Mouse (Mus musculus): Measurements from ENCODE around the gene Lama2.
A peak's percentile ranks its signal among the peaks of the same experiment; 100 is the strongest.

Gene Lama2

DNA sequence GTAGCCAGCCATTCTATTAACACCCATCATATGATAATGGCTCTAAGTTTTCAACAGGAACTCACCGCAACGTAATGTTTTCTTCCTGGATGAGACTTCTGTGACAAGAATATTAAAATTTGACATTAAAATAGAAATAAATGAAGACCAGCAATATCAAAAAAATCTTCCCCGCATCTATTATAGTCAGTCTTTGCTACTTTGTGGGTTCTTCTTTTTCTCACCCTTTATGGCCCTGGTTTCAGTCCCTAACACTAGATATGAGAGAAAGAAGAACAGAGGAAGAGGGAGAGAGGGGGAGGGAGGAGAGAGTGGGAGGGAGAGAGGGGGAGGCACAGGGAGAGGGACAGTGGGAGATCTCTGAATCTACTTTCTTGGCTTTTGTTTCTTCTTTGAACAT lies at the start of gene Lama2:
Lama2 (minus strand) TSS at position 101 of the 400 bp plus-strand sequence.
- no peak for DNase-seq (ENCODE audit: low read depth, low spot score)

DNA sequence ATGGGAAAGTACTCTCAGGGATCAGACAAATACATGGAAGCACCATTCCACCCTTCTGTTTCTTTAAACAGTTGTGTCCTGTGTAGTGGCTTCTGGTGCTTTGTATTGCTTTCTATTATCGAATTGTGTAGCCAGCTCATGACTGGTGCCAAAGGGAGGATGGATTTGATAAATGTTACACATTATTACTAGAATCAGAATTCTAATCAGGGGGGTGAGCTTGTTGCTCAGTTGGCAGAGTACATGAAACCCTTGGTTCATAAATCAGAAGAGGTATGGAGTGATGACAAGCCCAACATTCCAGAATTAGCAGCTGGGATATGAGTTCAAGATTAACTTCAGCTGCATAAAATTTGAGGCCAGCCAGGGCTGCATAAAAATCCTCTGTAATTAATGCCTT lies 44.8 kb upstream of the Lama2 start:
- DNase-seq (ENCODE audit: low read depth, low spot score) = no peak

DNA sequence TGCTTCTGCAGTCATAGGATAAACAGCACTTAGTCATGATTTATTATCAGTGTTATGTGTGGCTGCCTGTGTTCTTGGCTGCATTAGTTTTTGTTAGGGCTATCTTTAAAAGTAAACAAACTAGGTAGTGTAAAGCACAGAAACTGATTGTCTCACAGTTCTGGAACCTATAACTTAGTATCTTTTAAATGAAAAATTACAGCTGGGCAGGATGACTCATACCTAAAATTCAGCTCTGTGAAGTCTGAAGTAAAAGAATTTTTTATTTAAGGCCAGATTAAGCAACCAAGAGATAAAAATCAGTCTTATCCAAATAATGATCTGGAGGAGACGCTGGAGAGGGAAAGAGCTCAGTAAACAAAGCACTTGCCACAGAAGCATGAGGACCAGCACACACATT lies 43.8 kb upstream of the Lama2 start:
- DNase-seq (ENCODE audit: low read depth, low spot score) = no peak

DNA sequence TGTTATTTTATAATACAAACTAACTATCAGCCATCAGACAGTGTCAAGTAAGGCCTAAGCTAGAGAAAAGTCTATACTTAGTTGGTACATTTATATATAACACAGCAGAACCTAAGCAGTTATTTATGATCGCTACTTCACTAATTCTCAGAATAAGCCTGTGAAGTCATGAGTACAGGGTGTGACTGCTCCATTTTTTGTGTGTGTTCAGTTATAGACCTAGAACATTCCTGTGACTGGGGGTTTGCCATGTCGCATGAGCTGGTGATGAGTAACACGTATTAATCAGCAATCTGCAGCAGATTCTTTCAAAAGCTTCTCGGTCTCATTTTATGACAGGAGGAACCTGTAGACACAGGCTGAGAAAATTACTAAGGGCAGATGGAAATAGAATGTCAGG lies 34.6 kb upstream of the Lama2 start:
- DNase-seq (ENCODE audit: low read depth, low spot score) = no peak

DNA sequence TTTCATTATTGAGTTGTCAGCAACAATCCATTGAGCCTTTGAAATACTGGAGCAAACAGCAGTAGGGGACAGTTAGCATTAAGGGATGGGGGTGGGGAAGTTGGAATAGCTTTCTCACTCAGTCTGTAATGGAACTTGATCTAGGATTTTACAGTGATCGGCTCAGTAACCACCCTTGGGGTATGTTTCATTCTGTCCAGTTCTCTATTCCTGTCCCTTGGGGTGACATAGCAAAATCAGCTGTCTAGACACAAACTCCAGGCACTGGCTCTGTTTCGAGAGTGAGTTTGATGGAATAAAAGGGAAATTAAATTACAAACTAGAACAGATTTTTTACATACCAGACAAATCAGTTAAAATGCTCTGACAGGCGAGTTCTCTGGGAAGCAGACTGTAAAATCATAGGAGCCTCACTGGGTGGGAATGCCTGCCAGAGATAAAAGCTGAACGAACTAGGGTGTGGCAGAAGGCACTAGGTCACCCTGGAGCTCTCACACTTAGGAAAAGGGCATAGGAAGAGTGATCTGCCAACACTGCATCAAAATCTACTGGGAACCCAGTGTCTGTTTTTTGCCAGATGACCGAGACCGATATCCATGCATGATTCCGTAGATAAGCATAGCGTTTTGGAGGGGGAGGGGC lies 33.3 kb upstream of the Lama2 start:
- peak; percentile 18 for DNase-seq (ENCODE audit: low read depth, low spot score)

DNA sequence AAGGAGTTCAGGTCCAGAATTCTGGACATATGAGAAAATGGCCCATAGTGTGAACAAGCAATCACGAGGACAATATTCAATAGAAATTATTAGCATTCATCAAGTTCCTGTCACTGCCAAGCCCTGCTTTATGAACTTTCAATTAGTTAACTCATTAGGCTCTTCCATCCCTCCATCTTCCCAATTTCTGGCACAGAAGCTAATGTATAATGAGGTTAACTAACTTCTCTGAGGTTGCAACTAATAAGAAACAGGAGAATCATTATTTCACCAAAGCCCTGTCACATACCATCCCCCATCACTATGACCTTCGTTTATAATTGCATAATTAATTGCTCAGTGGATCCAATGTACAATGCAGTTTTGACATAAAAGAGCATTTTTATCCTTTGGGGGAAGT lies 16.2 kb upstream of the Lama2 start:
- DNase-seq (ENCODE audit: low read depth, low spot score) = no peak

DNA sequence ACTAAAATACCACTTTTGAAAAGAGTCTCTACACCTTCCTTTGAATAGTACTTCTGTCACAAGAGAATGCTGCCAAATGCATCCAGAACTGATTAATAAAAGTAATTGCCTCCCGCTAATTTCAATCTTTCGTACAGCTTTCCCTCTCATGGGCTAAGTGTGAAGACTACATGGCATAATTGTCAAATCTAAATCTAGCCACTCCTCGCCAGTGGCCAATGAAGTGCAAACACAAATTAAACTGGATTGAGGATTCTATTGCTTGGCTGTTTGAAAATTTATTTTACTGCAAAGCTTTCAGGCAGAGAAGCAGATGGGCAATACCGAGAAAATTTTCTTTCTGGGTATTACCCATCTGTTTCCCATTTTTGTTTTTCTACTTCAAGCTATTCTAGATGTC lies 11.4 kb upstream of the Lama2 start:
- no peak for DNase-seq (ENCODE audit: low read depth, low spot score)

DNA sequence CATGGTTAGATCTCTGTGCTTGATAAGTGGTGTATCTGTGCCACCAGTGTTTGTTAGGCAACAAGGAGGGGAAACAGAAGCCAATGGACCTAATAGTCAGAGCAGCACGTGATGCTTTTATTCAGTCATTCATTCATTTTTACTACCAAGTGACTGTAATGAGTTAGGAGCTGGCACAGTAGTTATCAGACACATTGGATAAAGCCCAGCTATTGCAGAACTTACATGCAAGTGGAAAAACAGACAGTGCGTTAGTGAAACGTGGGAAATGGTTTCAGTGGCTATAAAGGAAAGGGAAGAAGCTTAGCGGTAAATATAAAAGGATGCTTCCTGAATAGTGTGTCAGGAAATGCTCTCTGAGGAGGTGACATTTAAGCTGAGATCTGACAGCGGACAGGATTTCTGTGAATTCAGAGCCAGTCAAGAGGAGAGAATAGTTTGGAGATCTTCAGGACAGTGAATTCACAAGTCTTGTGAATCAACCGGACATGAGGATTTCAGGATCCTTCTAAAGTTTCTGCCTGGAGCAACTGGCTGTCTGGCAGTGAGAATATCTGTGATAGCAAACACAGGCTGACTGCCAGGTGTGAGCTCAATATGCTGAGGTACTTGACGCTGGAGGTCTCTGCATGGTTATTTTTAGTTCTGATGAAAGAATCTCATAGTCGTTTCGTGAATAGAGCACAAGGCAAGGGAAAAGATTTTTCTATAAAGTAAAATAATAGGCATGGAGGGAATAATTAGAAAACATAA lies 2.3 kb upstream of the Lama2 start:
- no peak for DNase-seq (ENCODE audit: low read depth, low spot score)

DNA sequence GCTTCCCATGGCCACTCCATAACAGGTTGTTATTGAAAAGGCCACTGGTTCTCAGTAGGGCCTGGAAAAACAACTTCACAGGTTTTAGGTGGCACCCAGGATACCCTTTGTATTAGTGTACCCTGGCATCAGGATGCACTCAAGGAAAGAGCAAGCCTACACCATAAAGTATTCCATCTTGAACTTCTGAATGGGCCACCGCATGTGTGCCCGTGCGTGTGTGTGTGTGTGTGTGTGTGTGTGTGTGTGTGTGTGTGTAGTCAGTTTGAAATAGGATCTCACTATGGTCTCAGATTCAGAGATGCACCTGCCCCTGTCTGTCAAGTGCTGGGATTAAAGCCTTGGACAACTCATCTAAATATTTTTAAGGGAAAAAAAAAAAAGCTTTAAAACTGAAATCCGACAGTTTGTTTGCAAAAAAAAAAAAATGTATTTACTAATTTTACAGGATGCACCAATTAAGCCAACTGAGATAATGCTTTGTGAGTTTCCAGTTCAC lies 2.0 kb downstream of the Lama2 start:
- peak; percentile 20 for DNase-seq (ENCODE audit: low read depth, low spot score)

DNA sequence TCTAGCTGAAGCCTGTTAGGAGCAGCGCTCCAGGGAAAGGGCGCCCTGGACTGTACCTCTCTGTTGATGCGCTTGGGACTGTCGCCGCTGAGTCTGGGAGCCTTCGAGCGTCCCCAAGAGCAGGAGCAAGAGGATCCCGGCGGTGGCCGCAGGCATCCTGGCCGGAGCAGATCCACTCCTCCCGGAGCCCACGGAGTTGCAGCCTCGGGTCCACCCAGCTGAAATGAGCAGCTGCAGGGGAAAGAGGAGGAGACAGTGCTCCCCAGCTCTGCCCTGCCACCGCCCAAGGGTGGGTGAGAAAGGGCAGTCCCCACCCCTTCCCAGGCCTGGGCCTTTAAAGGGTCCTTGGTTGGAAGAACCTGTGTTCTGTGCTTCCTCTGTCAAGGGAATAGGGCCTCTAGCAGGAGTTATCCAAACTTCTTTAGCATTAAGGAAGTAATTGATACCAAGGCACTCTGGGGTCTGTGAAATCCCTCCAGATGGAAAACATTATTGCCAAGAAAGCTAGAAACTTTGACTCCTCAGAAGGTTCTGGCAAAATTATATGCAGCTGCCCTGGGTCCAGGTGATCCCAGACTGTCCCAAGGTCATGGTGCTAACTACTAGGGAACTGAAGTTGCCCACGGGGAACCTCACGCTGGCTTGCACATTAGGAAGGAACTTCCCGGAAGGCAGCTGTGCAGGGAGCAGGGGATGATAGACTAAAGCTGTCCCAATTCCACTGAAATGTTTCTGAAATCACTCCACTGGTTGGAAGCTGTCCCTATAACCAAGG lies 2.7 kb downstream of the Lama2 start:
- DNase-seq (ENCODE audit: low read depth, low spot score) = peak; percentile 55

DNA sequence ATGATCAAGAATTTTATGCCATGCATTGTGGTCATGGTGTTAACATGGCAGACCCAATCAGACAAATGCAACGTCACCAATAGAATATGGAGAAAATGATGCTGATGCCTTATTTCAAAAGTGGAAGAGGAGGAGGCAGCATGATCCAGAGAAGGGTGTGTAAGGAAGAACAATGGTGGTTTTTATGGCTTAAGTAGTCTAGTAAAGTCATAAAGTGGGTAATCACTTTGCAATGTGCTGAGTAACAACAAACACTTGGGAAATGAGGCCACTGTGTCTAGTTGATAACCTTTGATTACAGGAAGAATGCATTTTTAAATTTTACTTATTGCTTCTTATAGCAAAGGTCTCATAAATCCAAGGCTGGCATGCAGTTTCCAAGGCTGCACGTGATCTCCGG lies 23.9 kb downstream of the Lama2 start:
- no peak for DNase-seq (ENCODE audit: low read depth, low spot score)

DNA sequence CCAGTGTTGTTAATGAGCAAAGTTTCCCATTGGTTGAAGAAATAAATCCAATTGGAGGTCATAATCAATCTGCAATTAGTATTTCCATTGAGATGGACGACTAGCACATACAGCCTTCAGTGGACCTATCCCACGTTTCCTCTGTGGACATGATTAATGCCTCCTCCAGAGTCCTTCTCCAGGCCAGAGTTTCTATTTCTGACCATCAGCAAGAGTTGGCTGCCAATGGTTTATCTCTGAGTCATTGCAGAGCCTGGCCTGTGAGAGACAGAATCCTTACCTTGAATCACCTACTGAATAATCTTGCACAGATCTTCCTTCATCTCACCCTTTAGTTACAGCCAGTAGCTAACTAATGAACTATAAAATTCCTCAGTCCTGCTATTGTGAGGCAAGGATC lies 86.3 kb downstream of the Lama2 start:
- no peak for DNase-seq (ENCODE audit: low read depth, low spot score)

DNA sequence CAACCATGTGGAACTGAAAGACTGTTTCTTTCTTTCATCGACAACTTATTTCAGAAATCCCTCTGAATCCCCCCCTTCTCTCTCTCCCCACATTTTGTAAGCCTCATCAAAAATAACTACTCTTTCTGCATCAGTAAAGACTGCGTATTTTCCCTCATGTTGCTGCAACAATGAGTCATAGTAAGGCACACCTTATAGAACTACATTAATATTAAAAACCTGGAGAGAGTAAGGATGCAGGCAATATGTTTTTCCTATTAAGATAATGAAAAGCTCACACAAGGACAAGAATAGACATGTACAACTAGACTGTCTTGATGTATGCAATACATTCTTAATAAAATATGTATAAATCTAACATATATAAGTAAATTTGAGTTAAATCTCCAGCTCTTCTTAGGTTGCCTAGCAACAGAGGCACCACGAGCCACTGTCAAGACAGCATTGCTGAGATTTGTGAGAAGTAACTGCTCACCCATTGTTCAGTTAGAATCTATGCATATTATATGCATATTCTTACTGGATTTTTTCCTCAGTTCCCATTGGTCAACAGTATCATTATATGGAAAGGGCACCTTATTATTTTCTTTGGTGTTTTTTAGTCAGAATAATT lies 110.6 kb downstream of the Lama2 start:
- DNase-seq (ENCODE audit: low read depth, low spot score) = no peak

DNA sequence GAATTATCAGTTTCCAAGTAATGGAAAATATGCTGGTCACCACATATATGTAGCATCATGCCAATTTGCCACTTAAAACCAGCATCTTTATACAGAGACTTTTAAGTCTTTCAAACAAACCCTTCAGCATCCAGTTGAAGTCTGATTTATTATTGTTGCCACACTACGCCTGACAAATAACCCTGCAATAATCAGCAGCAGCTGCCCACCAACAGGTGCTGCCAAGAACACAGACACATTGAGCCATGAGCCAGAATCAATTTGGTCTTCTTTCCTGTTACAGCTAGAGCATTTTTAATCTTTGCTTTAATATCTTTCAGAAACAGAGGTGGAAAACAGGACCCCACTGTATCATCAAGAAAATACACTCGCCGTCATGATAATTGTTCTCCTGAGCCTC lies 118.7 kb downstream of the Lama2 start:
- DNase-seq (ENCODE audit: low read depth, low spot score) = no peak

DNA sequence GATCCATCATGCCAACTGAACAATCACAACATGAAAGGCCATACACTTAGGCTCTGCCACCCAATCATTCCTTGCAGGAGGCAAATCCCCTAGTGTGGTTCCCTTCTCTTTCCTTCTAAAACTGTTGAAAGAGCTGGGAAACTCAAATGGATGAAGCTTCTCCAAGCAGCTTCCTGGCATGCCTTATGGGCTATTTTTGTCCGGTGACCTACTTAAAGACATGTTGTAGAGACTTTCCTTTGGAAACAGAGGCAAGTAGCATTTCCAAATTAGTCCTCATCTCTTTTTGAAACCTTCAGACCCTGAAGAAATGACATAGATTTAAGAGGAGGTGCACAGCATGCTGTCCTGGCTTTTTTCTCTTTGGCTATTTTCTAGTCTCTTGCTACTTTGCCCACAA lies 131.1 kb downstream of the Lama2 start:
- no peak for DNase-seq (ENCODE audit: low read depth, low spot score)

DNA sequence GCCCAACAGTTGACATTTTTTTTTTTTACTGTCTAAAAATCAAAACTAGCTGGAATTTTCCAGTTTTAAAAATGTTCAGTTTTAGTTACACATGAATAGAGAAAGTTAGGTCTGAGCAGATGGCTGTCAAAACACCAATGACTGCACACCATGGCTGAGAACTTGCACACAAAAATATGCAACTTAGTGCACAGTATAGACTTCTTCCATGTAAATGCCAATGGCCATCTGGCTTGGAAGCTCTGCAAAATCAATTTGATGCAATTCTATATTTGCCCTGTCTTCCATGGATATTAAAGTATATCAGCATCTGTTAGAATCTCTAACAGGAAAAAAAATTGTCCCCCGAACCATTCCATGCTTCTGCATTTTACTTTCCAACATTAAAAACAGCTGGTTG lies 135.5 kb downstream of the Lama2 start:
- DNase-seq (ENCODE audit: low read depth, low spot score) = no peak

DNA sequence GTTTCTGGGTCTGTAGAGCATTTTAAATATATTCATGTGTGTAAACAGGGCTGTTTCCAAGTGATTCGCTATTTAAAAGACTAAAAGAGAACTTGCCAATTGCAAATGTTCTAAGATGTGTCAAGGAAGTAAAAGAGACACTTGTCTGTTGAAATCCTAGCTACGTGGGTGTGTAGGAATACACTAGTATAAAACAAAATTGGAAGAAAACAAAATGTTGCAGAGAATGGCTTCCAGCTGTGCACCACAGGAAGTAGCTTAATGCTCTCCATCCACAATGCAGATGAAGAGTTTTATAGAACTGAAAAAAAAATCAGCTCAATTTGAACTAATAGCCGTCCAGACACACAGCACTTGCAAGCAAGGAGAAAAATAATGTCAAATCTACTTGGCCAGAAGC lies 144.0 kb downstream of the Lama2 start:
- no peak for DNase-seq (ENCODE audit: low read depth, low spot score)

DNA sequence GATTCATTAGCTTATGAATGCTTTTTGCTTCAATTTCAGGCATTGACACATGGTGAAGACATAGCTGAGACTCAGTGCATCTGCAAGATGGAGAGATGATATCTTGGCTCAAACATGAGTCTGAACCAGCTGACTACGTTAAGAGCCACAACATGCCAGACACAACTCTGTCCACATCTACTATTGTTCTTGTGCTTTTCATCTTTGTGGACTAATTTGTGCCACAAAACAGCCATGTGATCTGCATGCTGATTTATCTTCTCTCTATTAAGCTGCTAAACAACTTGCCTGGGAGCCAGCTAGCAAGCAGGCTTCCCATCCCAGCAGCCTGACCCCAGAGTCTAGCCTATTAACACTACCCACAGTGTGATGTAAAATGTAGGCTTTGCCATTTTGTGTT lies 151.3 kb downstream of the Lama2 start:
- no peak for DNase-seq (ENCODE audit: low read depth, low spot score)

DNA sequence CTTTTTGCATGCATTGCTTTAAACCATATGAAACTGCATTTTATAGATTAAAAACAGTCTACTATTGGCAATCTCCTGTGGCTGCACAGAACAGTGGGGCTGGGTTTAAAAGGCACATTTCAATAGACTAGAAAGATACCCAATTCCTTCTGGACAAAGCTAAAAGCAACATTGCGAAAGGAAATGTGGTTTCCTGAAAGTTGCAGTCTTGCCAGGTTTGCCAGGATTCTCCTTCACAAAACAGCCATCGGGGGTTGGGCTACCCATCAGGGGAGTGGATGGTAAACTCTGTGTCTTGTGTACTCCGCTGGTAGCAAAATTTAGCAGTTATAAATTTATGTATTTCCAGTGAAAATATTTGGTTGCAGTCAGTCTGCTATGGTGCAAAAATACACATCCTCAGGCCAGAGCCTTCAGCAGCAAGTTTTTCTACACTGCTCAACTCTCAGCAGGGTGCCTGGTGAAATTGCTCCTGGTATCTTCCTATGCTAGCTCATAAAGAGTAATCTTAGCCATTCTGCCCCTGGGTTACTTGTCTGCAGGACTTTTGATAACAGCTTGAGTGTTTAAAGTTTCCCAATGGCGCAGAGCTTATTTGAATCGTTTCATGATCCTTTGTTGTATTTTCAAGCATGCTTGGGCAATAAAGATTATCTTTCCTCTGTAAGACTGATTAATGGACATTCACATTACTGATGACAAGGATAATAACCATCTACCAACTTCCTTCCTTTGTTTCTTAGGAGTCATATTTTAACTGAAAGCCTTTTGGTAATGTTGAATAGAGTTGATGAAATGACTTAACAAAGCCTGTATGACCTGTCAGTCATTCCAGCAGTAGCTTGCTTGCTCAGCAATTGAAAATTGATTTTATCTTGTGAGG lies 205.7 kb downstream of the Lama2 start:
- no peak for DNase-seq (ENCODE audit: low read depth, low spot score)

DNA sequence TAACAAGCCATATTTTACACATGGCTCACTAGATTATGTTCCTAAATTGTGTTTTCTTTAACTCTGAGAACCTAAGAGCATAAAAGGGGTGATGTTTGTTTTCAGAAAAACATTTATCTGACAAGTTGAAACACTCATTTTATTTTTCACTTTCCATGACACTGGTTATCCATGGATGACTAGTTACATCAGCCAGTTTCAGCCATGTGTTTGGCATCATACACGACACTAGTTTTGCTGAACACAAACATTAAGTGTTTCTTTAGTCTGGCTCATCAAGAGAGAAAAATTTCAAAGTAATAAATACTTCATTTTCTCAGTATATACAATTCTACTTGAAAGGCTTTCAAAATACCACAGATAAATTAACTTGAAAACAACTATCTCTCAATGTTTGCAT lies 228.8 kb downstream of the Lama2 start:
- no peak for DNase-seq (ENCODE audit: low read depth, low spot score)

DNA sequence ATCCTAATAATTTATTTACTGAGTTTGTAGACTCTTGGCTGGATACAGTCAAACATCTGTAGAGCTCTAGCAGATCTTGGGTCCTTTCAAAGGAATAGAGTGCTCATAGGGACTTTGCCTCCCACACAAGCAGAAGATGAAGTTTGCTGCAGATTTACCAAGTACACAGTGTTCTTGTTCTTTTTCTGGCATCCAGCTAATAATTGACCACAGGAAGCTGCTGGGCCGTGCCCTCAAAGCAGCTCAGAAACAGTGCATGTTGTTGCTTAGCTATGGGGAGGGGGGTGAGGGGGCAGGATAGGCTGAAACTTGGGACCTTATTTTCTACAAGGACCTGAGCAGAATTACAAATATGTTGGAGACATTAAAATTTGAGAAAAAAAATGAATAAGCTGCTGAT lies 232.0 kb downstream of the Lama2 start:
- DNase-seq (ENCODE audit: low read depth, low spot score) = no peak

Measured in forelimb bud, embryonic 11.5 days (tissue).